Mouse (Mus musculus): ENCODE results near the gene Herpud2.

The Herpud2 gene

DNA sequence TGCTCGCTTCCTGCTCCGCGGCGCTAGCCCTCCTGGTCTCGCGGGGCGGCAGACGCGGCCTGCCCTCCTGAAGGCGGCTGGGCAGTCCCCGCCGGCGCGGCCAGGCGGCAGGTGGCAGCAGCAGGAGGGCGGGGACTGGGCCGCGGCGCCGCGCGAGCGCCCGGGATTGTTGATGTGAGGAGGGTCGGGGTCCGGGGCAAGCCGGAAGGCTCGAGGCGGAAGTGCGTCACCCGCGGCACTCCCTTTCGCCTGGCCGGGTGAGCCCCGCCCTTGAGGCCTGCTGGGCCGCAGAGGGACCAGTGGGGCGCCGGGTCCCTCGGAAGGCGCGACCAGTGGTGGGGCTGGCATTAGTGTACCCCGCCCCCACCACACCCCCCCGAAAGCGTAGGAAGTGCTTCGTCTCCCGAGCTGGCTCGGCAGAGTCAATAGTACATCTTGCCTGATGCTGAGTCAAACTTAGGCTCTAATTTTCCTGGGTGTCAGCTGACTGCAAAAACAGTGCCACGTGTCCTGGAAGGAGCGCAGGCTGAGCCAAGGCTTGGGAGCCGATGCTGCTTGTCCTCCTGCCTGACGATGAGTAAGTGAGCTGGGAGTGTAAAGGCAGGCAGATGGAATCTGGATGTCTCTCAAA, at the start of gene Herpud2:
TSS of gene Herpud2 (minus strand) at position 210 of the 631 bp plus-strand sequence.
- DNase-seq (ENCODE audit: low spot score in 2 of 2) = peak; percentile 83 to 84

DNA sequence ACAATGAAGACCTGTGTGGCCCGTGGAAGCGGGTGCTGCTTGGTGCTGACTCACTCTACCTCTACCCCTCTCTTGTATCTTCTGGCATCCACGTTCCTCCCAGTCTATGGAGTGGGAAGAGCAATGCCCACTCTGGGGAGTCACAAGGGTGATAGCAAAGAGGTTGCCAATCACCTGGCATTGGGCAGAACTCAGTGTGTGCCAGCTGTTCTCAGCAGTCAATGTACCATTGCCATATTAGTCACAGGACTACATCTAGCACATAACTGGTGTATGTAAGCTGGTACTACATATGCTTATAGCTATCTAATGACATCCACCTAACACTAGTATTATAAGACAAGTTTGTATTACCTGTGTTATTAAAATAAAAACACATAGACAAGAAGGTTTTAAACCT, 49.4 kb upstream of the Herpud2 start:
- no peak for DNase-seq (ENCODE audit: low spot score in 2 of 2)

DNA sequence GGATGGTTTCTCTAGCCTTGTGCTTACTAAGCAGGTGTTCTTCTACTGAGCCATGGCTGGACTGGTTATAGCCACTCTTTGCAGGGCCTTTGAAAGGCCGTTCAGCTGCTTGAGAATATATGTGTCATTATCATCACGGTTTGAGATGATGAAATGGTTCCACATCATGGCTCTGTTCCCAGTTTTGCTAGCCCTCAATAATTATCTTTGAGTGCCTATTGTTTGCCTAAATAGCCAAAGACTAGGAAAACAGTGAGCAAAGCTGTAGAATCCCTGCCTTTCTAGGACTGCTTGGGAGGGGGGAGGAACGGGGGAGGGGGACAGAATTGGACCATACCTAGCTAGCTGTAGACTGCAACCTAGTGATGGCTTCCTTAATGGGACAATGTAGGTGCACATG, 48.5 kb upstream of the Herpud2 start:
- no peak for DNase-seq (ENCODE audit: low spot score in 2 of 2)

DNA sequence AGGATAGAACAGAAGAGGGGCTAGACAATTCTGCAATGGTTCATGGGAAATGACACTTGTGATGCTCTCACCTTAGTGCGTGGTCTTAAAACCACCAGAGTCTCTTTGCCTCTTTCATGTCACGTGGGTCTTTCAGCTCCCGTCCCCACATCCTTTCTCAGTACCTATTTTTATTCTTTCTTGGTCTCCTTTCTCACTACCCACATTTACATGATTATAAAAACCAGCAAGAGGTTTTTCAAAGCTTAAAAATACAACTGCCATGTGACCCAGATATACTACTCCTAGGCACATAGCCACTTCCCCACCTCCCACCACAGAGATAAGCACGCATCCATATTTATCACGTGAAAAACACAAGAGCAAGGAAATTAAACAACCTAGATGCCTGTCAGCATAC, 45.1 kb upstream of the Herpud2 start:
- DNase-seq (ENCODE audit: low spot score in 2 of 2) = no peak

DNA sequence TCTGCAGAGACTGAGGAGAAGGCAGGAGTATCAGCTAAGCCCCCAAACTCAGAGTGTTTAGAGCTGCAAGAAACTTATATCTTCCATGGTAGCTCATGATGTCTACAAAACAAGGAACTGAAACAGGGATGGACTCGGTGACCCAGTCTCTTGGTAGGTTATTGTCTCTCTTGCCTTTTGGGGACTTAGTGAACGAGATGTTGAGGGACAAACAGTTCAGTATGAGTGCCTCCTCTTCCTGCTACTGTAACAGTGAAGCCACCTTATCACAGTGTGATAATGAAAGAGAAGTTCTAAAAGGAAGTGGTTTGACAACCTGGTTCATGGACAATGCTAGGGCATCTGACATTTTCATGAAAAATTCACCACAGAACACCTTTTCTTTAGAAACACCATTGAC, 40.0 kb upstream of the Herpud2 start:
- no peak for DNase-seq (ENCODE audit: low spot score in 2 of 2)

DNA sequence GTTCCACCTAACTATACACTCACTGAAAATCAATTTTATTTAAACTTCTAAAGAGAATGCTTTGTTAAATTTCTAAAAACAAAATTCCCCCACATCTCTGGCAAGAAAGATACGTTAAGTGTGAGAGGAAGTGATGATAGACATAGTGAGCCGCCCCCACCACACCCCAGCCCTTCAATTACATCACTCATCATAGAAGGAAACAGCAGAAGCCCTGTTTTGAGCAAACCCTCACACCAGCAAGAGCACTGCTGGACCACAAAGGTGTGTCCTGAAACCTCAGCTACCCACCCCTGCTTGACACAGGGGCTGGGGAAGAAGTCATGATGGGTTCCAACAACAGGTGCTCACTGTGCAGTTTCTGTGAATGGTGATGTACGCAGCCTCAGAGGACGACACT, 34.9 kb upstream of the Herpud2 start:
- no peak for DNase-seq (ENCODE audit: low spot score in 2 of 2)

DNA sequence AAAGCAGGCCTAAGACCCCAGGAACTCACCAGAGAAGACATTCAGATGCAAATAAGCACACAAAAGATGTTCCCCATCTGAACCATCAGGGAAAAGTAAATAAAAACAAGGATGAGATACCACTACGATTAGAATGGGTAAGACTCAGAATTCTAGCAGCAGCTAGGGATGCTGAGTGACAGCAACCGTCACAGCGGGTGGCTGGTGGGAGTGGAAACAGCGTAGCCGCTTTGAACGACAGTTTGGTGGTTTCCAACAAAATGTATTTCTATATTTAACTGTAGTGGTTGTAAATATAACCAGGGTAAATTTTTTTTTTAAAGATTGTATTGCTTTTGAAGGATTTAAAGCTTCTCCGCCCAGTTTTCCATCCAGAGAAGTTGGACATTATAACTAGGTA, 34.2 kb upstream of the Herpud2 start:
- no peak for DNase-seq (ENCODE audit: low spot score in 2 of 2)

DNA sequence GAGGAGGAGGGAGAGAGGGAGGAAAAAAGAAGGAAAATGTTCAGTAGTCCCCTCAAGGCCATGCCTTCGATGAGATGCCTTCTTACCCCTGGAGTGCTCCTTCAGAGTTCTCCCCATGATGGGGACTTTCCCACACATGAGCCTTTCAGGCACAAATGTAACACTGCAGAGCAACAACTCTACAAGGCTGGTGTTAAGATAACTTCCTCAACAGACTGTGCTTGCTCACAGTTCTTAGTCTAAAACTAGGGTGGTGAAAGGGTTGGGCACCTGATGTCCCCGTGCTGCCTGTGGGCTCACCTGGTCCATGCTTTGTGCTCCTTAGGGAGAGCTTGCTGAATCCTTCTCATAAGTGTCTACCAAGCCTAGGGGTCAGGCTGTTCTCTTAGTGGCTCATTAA, 33.0 kb upstream of the Herpud2 start:
- DNase-seq (ENCODE audit: low spot score in 2 of 2) = no peak

DNA sequence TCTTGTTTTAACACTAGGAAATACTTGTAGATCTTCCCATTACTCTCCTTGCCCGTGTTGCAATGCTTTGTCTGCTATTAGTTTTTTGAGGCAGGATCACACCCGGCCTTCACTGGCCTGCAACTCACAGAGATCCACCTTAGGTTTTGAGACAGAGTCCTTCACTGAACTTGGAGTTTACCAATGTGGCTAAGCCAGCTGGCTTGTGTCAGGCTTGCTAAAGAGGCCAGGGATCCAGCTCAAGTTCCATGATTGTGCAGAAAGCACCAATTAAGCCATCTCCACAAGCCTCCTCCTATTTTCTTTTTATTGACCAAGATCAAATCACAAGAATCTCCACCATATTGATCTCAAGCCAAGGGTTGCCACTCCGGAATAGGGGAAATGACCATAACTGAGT, 26.4 kb upstream of the Herpud2 start:
- no peak for DNase-seq (ENCODE audit: low spot score in 2 of 2)

DNA sequence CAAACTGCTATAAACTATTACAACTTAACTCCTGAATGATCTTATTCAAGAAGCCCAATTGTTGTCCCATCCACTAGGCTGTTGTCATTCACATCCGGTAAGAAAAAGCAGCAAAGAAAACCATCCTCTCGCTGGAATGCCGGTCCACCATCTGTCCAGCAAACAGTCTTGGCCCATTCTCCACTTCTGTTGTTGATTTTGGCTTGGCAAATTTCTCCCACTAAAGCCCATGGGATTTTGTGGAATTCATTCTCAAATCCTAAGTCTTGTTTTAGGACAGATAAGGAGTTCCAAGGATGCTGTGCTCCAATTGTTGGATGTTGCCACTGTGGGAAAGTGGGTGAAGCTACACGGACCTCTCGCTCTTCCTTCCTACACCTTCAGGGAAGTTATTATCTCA, 25.6 kb upstream of the Herpud2 start:
- no peak for DNase-seq (ENCODE audit: low spot score in 2 of 2)

DNA sequence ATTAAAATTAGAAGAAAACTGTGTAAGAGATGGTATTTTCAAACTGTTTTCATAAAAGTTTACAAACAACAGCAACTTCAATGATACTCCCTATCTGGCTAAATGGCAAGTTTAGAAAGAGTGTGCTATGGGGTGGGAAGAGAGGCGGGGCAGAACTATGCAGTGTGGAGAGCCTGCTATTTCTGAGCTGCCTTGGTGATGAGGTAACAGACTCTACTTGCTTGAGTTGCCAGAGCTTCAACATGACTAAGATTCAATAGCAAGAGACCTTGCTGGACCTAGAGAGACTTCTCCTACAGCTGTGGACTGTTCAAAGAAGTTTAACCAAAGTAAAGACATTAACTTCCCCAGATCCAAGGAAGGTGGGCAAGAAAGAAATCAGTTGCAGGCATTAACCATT, 24.9 kb upstream of the Herpud2 start:
- DNase-seq (ENCODE audit: low spot score in 2 of 2) = no peak

DNA sequence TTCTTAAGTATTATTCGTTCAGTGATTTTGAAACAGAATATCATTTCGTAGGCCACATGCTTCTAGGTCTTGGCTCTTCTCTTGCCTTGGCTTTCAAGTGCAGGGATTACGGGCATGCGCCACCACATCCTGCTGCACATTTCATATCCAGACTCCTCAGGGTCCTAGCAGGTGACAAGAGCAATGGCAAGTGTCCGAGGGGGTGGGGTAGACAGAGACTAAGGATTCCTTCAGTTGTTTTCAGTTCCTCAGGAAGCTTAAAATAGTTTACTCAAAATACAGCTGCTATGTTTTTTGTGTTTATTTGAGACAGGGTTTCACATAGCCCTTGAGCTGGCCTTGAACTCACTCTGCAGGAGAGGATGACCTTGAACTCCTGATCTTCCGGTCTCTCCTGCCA, 24.4 kb upstream of the Herpud2 start:
- DNase-seq (ENCODE audit: low spot score in 2 of 2) = no peak

DNA sequence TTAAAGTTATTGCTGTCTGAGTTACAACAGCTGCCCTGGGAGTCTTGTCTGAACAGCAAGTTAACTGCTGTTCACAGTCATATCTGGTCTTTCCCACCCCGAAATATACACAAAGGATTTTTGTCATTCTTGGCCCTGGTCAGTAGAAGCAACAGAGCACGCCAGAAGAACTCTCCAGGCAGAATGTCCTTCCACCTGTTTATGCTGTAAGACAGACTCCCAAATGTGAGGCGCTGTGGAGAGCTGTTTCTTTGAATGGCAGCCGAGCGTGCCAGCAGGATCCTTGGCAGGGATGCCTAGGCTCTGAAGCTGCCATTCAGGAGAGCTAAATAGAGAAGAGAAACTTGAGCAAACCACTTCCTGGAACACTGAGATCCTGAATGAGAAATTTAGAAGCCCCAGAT, 23.4 kb upstream of the Herpud2 start:
- peak; percentile 71 to 79 for DNase-seq (ENCODE audit: low spot score in 2 of 2)

DNA sequence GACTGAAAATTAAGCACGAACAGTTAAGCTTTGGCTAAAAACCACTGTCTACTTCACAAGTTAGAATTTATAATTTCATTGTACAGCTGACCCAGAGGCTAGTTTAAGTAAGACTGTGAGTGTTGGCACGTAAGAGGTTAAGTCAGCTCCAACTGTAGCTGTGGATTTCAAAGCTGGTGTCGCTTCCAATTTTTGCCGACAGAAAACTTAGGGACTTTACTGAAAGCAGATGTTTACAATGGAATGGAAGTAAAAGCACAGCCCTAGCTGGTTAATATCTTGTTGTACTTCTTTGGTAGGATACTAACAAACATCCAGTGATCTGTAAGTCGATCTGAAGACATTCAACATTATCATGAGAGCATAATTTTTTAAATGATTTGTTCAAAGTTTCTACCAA, 23.0 kb upstream of the Herpud2 start:
- DNase-seq (ENCODE audit: low spot score in 2 of 2) = no peak

DNA sequence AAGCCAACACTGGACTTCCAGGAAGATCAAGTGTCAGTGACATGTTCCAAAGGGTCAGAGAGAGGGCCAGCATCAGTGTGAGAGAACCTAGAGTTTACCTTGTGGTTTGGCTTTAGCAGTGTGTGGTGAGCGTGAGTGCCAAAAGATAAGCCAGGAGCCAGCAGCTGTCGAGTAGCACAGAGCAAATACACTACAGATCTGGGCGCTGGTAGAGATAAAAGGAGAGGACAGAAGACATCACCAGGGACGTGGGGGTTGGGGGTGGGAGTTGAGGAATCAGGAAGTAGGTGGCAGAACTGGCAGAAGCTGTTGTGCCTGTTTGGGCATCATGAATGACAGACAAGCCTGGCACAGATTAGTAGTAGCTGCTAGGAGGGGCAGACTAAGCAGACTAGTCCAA, 21.6 kb upstream of the Herpud2 start:
- no peak for DNase-seq (ENCODE audit: low spot score in 2 of 2)

DNA sequence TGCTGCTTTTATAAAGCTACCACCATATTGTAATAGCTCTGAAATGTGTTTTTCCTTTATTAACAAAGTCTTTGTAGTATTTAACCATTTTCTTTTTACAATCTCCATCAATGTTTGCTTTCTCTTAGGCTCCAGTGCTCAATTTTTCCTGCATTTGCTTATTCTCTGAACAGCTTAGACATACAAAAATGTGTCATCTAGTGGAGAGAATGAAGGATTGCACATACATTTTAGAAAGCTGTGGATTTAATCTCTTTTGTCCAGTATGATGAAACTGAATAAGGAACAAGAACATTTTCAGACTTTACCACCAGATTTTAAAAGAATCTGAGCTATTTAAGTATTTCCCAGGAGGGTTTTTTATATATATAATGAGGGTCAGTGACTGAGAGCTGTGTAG, 18.0 kb upstream of the Herpud2 start:
- DNase-seq (ENCODE audit: low spot score in 2 of 2) = no peak

DNA sequence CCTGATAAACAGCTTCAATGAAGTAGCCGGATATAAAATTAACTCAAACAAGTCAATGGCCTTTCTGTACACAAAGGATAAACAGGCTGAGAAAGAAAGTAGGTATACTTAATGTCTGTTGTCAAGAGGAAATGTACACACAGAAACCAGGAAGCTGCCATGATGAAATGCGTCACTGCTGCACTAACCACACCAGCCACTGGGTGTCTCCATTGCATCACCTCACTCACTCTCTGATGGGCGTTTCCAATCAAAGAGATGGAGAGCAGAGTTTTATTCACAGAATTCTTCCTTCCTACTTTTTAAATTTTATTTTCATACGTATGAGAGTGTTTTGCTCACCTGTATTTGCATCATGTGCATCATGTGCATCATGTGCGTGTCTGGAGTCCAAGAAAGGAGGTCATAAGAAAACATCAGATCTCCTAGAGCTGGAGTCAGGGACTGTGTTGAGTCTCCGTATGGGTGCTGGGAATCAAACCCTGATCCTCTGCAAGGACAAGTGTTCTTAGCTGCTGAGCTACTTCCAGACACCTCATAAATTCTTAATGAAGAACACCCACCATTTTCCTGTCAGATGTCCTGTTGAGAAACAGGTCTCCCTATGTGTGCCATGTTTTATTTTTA, 16.0 kb upstream of the Herpud2 start:
- peak; percentile 55 to 75 for DNase-seq (ENCODE audit: low spot score in 2 of 2)

DNA sequence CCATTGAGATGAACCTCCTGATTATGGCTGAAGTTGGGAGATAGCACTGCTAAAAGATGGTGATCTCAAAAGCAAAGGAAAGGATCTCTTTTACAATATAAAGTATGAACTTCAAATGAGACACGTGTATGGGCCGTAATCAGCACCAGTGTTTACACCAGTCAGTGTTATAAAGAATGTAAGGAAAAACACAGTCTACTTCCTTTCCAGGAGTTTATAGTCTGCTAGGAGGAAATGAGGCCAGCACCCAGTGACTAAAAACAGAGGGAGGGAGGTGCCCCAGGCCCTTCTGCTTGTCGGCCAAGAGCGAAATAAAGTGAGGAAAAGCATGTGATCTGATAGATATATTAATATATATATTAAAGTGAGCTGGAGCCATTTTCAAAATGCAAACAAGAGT, 6.6 kb upstream of the Herpud2 start:
- no peak for DNase-seq (ENCODE audit: low spot score in 2 of 2)

DNA sequence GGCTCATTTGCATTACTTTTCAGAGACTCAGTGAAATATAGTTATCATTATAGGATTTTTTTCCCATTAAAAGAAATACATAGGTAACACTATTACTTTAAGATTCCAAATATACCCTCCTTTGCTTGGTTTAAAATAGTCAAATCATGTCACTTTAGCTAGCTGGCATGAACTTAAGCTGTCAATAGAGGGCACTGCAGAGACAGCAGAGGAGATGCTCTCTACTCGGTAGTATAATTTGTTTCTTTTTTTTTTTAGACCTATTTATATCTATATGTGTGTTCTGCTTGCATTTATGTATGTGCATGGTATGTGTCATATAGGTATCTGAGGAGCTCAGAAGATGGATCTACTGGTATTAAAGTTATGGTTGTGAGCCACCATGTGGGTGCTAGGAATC, 4.8 kb upstream of the Herpud2 start:
- DNase-seq (ENCODE audit: low spot score in 2 of 2) = no peak

DNA sequence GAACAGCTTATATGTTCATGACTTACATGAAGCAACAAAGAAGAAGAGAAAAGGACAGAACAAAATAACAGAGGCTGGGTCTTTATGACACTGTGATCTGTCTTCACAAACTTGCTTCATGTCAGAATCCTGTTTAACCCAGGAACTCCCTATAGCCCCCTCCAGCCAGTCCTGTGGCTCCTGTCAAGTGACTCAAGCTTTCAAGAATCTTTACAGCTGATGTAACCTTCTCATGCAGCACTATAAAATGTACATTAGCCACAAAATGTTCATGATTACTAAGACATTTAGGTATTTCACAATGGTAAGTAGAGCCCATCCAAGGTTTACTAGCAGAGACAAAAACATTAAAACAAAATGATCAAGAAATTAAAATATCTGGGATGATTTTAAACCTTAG, 1.4 kb upstream of the Herpud2 start:
- no peak for DNase-seq (ENCODE audit: low spot score in 2 of 2)

DNA sequence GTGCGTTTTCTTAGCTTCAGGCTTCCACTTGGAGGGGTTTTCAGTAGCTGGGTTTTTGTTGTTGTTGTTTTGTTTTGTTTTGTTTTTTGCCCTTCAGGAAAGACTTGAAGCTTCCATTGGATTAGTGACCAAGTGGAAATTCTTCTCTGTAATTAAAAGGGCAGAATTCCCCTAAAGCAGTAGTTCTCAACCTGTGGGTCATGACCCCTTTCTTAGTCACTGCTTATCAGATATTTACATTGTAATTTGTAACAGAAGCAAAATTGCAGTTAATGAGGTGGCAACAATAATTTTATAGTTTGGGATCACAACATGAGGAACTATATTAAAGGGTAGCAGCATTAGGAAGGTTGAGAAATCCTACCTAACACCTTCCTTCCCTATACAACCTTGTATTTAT, 837 bp upstream of the Herpud2 start:
- no peak for DNase-seq (ENCODE audit: low spot score in 2 of 2)

DNA sequence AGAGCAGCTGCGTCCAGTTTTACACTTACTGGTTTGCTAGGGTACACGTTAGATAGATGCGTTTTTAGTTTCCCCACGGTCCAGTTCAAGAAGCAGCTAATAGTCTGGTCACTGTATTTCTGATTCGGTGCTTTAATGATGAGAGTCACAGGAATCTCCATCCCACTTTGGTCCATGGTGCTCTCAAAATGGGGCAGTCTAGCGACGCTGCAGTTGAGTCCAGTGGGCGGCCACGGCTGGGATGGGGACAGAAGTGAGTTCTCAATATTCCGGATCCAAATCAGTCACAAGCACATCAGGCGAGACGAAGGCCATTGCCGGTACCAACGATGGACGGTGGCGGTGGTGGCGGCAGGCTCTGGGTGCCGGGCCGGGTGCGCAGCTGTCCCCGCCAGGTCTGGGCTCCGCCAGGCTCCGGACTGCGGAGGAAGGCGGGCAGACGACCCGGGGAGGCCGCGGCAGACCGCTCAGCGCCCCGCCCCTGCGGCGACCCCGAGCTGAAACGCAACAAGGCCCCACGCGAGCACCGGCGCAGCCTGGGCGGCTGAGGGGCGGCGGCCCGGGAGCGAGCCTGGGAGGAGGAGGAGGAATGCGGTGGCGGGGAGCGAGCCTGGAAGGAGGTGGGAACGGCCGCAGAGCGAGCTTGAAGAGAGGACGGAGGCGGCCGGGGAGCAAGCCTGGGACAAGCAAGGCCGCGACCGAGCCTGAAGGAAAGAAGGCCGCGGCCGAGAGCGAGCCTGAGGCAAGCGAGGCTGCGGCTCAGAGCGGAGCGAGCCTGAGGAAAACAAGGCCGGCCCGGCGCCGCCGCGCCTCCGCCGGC, 619 bp downstream of the Herpud2 start:
- DNase-seq (ENCODE audit: low spot score in 2 of 2) = peak; percentile 23 to 54

DNA sequence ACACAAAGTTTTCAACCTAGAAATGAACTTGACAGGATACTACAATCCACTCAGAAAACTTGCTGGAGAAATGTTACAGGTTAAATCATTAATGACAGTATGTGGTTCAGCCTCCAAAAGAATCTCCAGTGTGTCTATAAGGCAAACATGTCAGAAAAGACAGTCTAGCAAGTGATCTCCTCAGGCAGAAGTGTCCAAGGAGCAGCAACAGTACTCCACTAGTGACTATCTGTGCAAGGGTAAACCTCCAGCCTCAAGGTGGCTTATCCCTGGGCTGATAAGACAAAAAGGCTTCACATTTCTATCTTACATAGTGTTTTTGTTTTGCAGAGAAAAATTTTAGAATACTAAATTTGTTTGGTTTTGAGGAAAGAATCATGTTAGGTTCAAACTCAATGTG, 2.9 kb downstream of the Herpud2 start:
- DNase-seq (ENCODE audit: low spot score in 2 of 2) = no peak

Measured in frontal cortex, postnatal 14 days (tissue).